Mouse (Mus musculus) erythroblast, adult 5-6 weeks (primary cell): ENCODE measurements around the gene Tnip1. TPM values are rescaled to one million over a fixed set of nuclear protein-coding genes. Genes with fewer than 3 reads are reported as not detected.

Experiments used
- ATAC-seq: replicated peaks from 2 replicates; pipeline ENCODE4 v1.8.0; 2016; ENCODE audit warnings: moderate number of reproducible peaks, mild to moderate bottlenecking, moderate TSS enrichment, inconsistent platforms; ENCODE audit not compliant: poor library complexity, low FRiP score, severe bottlenecking
- total RNA-seq, 2 experiments: library from RNA; stranded (forward) in 1 of 2; stranded (reverse) in 1 of 2; fragments of 150-400 nt in 1 of 2; fragments of 200-764, 138-1000 nt in 1 of 2; gene quantifications; 2 replicates each; pipeline versions ENCODE4 v1.2.3 to v1.2.4; 2015 to 2017; ENCODE audit warnings: low replicate concordance in 2 of 2

Gene Tnip1
- 13.6 and 13.8 TPM in 2 replicates for total RNA-seq (2015; ENCODE audit: low replicate concordance)
- 20.5 and 25.6 TPM in 2 replicates for total RNA-seq (2017; ENCODE audit: low replicate concordance)

DNA sequence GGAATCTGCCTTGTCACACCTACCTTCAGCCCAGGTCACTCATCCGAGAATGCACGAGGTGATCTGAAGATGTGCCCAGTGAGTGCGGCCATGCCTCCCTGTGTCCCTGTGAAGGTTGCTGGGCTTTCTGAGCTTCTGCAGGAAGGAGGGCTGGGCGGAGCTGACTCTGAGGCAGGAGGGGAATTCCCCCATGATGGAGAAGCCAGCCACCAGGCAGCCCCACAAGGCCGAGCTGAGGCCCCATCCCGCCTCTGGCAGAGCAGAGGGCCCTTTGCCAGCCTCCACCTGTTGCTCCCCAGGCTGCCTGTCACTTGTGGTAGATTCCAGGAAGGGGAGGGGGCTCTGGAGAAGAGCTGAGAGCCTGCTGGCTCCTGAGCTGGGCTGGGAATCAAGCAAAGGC is at the start of gene Tnip1:
Gene Tnip1 (minus strand): TSS at position 108 of the 400 bp plus-strand sequence.
- no peak for ATAC-seq

DNA sequence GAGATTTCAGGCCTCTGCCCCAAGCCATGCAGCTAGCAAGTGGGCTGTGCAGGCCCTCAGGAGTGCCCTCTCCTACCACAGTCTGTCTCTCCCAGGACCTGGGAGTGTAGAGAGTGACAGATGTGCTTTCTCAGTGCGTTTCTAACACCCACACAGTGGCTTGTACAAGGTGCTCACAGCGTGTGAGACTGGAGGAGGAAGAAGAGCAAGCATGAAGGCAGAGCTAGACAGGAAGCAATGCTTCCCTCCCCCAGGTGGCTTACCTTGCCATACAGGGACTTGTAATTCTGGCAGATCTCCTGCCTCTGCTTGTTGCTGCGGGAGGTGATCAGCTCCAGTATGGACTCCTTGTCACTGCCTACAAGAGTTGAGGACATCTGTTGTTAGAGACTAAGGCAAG is 48.7 kb upstream of the Tnip1 start:
- no peak for ATAC-seq

DNA sequence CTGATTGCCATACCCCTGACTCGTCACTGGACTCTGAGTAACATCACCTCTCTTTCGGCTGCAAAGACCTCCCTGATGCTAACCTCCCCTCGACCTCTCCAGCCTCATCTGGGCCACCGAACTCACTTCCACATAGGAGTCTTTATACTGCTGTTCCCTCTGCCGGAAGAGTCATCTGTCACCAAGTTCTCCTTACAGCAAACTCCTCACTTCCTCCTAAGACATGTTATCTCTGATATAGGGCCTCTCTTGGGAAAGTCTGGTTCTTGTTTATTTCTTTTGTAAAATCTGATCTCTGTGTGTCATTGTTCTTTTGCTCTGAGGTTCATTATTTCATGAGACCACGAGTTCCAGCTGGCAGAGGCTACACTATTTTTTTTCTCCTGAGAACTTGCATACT is 45.5 kb upstream of the Tnip1 start:
- ATAC-seq = no peak

- ATAC-seq = no peak
These were observed 43.0 kb upstream of the Tnip1 start for GRCm38 (mm10) chr11:55005684-55006083.

GRCm38 (mm10) chr11:55004970-55005502 is 42.3 kb upstream of the Tnip1 start:
- ATAC-seq = no peak

GRCm38 (mm10) chr11:54998708-54999107 is 36.0 kb upstream of the Tnip1 start:
- ATAC-seq = no peak

DNA sequence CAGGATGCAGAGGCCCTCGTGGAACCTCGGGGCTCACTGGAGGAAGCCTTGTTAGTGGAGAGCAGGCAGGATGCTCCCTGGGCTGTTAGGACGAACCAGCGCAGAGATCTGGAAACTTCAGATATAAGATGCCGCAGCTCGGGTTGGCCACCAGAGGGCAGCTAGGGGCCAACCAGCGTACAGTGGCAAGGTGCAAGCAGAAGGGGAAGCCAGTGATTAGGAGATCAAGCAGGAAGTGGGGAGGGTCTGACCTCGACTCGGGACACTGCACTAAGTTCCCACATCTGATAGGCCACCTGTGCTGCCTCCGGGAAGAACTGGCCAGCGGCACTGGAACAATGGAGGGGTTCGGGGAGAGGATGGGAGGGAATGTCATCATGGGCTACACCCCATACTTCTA is 35.6 kb upstream of the Tnip1 start:
- ATAC-seq = peak; percentile 56; the same call in 1 of the 2 replicates

DNA sequence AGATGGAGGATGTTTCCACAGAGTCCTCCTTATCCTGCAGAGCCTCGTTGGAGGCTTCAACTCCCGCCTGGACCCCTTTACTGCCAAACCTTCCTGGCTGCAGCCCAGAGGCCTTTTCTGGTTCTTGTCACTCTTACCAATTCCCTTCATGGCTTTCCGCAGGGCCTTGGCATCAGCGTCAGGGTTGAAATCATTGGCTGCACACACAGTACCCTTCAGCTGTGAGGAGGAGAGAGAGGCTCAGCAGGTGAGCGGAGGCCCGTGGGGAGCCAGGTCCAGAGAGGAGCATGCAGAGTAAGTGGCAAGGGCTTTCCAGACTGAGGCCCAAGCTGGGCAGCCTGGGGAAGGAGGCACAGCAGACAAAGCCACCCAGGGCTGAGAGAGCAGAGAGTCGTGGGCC is 33.5 kb upstream of the Tnip1 start:
- no peak for ATAC-seq

DNA sequence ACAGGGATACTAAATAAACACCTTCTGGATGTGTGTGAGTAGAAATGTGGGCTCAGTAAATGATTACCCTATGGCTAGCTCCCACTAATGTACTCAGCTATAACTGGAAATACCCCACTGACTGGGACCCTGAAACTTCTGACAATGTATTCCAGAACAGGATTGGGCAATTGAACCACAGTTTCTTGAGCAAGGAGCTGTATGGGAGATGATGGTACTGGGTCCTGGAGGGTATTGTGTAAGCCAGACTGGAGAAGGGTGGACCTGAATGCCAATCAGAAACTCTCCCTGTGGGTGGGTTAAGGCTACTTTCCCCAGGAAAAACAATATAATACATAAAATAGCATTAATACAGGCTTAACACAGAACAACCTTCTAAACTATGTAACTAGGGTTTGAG is 27.2 kb upstream of the Tnip1 start:
- ATAC-seq = no peak

- ATAC-seq = no peak
These were observed 26.1 kb upstream of the Tnip1 start for GRCm38 (mm10) chr11:54988754-54989349.

DNA sequence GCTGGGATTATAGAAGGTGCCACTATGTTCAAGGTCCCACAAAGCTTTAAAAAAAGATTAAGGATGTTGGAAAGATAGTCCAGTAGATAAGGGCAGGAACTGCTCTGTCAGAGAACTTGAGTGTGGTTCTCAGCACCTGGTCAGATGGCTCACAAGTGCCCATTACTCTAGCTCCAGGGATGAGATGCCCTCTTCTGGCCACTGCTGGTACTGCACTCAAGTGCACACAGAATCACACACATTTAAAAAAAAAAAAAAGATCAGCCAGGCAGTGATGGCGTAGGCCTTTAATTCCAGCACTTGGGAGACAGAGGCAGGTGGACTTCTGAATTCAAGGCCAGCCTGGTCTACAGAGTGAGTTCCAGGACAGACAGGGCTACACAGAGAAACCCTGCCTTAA is 25.3 kb upstream of the Tnip1 start:
- no peak for ATAC-seq

- no peak for ATAC-seq
These were observed 22.4 kb upstream of the Tnip1 start for GRCm38 (mm10) chr11:54985086-54985485.

DNA sequence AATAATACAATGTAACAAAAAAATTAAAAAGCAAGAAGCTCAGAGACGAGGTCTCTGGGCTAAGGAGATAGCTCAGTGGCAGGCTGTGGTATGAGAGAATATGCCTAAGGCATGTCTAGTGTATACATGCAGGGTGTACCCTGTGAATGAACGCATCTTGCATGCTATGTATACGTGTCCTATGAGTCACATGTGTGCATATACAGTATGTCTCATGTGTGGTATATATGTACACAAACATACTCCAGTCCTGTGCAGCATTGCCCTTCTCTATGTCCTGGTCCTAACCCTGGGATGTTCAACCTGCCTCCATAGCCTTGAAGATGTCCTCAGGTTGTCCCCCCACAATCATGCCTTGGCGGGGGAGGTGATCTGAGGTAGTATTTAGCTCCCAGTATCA is 21.9 kb upstream of the Tnip1 start:
- 0 out of 2 replicates have a peak, but pooled peaks have one; percentile 40 for ATAC-seq

DNA sequence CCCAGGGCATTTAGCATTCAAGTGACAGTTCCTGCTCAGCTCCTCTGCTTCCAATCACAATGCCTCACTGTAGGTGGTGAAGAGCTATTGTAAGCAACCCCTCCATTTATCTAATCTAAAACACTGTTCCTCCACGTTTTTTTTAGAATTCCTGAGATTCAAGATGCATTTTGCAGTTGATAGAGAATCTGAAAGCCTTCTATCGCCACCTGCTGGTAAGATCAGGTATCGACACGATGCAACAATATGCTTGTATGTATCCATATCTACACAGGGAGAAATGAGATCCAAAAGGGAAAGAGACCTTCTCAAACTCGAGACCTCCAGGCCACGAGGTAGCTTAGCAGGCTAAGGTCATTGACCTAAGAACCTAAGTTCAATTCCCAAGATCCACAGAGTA is 21.4 kb upstream of the Tnip1 start:
- peak; percentile 62; the same call in 1 of the 2 replicates for ATAC-seq

GRCm38 (mm10) chr11:54982520-54982919 is 19.8 kb upstream of the Tnip1 start:
- no peak for ATAC-seq

GRCm38 (mm10) chr11:54981630-54982029 is 18.9 kb upstream of the Tnip1 start:
- ATAC-seq = no peak

DNA sequence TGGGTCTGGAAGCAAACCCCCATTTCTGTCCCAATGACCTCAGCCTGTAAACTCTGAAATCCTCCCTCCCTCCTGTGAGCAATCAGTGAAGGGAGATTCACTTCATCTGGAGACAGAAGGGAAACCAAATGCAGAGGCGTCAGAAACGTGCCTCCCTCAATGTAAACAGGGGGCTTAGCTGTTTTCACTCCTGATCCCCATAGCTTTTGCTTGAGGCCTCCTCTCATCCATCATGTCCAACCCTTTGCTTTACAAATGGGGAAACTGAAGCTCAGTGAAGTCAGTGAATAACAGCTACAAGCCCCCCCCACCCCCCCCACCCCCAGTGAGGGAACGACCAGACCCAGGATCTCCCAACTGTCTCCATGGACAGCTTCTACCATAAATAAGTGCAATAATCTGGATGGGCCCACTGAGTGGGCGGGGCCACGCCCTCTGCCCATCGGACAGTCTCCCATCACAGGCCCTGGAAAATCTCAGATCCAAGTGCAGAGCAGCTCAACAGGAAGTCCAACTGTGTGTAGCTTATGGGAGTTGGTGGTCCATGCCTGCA is 14.7 kb upstream of the Tnip1 start:
- ATAC-seq = no peak

GRCm38 (mm10) chr11:54976351-54976750 is 13.6 kb upstream of the Tnip1 start:
- no peak for ATAC-seq

GRCm38 (mm10) chr11:54975756-54976155 is 13.0 kb upstream of the Tnip1 start:
- ATAC-seq = no peak

GRCm38 (mm10) chr11:54975340-54975739 is 12.6 kb upstream of the Tnip1 start:
- ATAC-seq = no peak

DNA sequence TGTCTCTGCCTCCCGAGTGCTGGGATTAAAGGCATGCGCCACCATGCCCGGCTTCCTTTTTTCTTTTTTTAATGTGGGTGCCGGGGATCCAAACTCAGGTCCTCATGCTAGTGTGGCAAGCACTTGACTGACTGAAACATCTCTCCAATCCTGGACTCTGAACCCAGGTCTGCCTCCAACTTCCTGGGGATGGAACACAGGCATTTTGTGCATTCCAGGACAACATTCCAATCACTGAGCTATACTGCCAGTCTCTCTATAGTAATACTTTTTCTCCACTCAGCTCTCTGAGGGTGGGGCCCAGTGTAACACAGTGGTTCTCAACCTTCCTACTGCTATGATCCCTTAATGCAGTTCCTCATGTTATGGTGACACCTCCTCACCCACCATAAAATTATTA is 11.9 kb upstream of the Tnip1 start:
- no peak for ATAC-seq
